Mouse (Mus musculus): ENCODE measurements around the gene Zfp260.
A peak's percentile ranks its signal among the peaks of the same experiment; 100 is the strongest.

Zfp260 gene

GRCm38 (mm10) chr7:30136826-30137225 lies 42.2 kb downstream of the Zfp260 start:
- Histone ChIP-seq H3K4me1 (replicated peaks; ENCODE audit: low read depth, low read length) (peaks cover 22% of the 10 kb centered on the region), H3K27me3 (ENCODE audit: insufficient read depth, low read length) (no peaks in the 10 kb centered on the region), H3K9me3 (ENCODE audit: low read length) (no peaks in the 10 kb centered on the region), H3K4me3 (replicated peaks; ENCODE audit: low read length) (no peak overlapping the region), H3K36me3 (ENCODE audit: insufficient read depth, low read length) (peaks cover 37% of the 10 kb centered on the region)
- TF ChIP-seq POU5F1 (IDR thresholded peaks at IDR 0.05; ENCODE audit: borderline replicate concordance, low read length) (no peak), CTCF (conservative IDR thresholded peaks at IDR 0.05; ENCODE audit: low read length) (no peak), NANOG (IDR thresholded peaks at IDR 0.05; ENCODE audit: borderline replicate concordance, low read length) (no peak)

- Histone ChIP-seq H3K4me1 (replicated peaks; ENCODE audit: low read depth, low read length) (peaks cover 31% of the 10 kb centered on the region), H3K27me3 (ENCODE audit: insufficient read depth, low read length) (no peaks in the 10 kb centered on the region), H3K36me3 (ENCODE audit: insufficient read depth, low read length) (no peaks in the 10 kb centered on the region), H3K4me3 (replicated peaks; ENCODE audit: low read length) (peak overlapping the region; percentile 90), H3K9me3 (ENCODE audit: low read length) (no peaks in the 10 kb centered on the region)
- TF ChIP-seq CTCF (conservative IDR thresholded peaks at IDR 0.05; ENCODE audit: low read length) (no peak), POU5F1 (IDR thresholded peaks at IDR 0.05; ENCODE audit: borderline replicate concordance, low read length) (no peak), NANOG (IDR thresholded peaks at IDR 0.05; ENCODE audit: borderline replicate concordance, low read length) (no peak)
Observed at GRCm38 (mm10) chr7:30143170-30143554, 48.6 kb downstream of the Zfp260 start.

- Histone ChIP-seq H3K9me3 (ENCODE audit: low read length) (no peaks in the 10 kb centered on the region), H3K27me3 (ENCODE audit: insufficient read depth, low read length) (no peaks in the 10 kb centered on the region), H3K4me3 (replicated peaks; ENCODE audit: low read length) (peak overlapping the region; percentile 90), H3K36me3 (ENCODE audit: insufficient read depth, low read length) (no peaks in the 10 kb centered on the region), H3K4me1 (replicated peaks; ENCODE audit: low read depth, low read length) (peaks cover 26% of the 10 kb centered on the region)
- TF ChIP-seq NANOG (IDR thresholded peaks at IDR 0.05; ENCODE audit: borderline replicate concordance, low read length) (no peak), POU5F1 (IDR thresholded peaks at IDR 0.05; ENCODE audit: borderline replicate concordance, low read length) (no peak), CTCF (conservative IDR thresholded peaks at IDR 0.05; ENCODE audit: low read length) (0 out of 2 replicates have a peak, but pooled peaks have one; percentile 29)
Observed at GRCm38 (mm10) chr7:30143555-30144209, 49.1 kb downstream of the Zfp260 start.

- Histone ChIP-seq H3K4me1 (replicated peaks; ENCODE audit: low read depth, low read length) (peaks cover 24% of the 10 kb centered on the region), H3K27me3 (ENCODE audit: insufficient read depth, low read length) (no peaks in the 10 kb centered on the region), H3K9me3 (ENCODE audit: low read length) (peaks cover 4% of the 10 kb centered on the region), H3K36me3 (ENCODE audit: insufficient read depth, low read length) (0 out of 2 replicates have a peak, but pooled peaks cover 1% of the 10 kb centered on the region), H3K4me3 (replicated peaks; ENCODE audit: low read length) (no peak overlapping the region)
- no peak for TF ChIP-seq CTCF (conservative IDR thresholded peaks at IDR 0.05; ENCODE audit: low read length)
- no peak for TF ChIP-seq NANOG (IDR thresholded peaks at IDR 0.05; ENCODE audit: borderline replicate concordance, low read length)
- no peak for TF ChIP-seq POU5F1 (IDR thresholded peaks at IDR 0.05; ENCODE audit: borderline replicate concordance, low read length)
Observed at GRCm38 (mm10) chr7:30147011-30147410, 52.4 kb downstream of the Zfp260 start.

GRCm38 (mm10) chr7:30154040-30154439 lies 59.5 kb downstream of the Zfp260 start:
- H3K4me3 ChIP-seq (replicated peaks; ENCODE audit: low read length) = peak overlapping the region; percentile 30; the same call in 1 of the 2 replicates
- H3K36me3 ChIP-seq (ENCODE audit: insufficient read depth, low read length) = peaks cover 30% of the 10 kb centered on the region
- TF ChIP-seq CTCF (conservative IDR thresholded peaks at IDR 0.05; ENCODE audit: low read length) (peak; percentile 66), POU5F1 (IDR thresholded peaks at IDR 0.05; ENCODE audit: borderline replicate concordance, low read length) (no peak)
- H3K4me1 ChIP-seq (replicated peaks; ENCODE audit: low read depth, low read length) = peaks cover 33% of the 10 kb centered on the region
- H3K27me3 ChIP-seq (ENCODE audit: insufficient read depth, low read length) = no peaks in the 10 kb centered on the region
- peaks cover 11% of the 10 kb centered on the region for H3K9me3 ChIP-seq (ENCODE audit: low read length)

GRCm38 (mm10) chr7:30155507-30155906 lies 60.9 kb downstream of the Zfp260 start:
- TF ChIP-seq CTCF (conservative IDR thresholded peaks at IDR 0.05; ENCODE audit: low read length) = peak; percentile 66
- TF ChIP-seq POU5F1 (IDR thresholded peaks at IDR 0.05; ENCODE audit: borderline replicate concordance, low read length) = no peak
- peaks cover 45% of the 10 kb centered on the region for H3K4me1 ChIP-seq (replicated peaks; ENCODE audit: low read depth, low read length)
- peaks cover 43% of the 10 kb centered on the region for H3K36me3 ChIP-seq (ENCODE audit: insufficient read depth, low read length)

More at GRCm38 (mm10) chr7:30155507-30155906, 60.9 kb downstream of the Zfp260 start:
- H3K9me3 ChIP-seq (ENCODE audit: low read length) = peaks cover 21% of the 10 kb centered on the region
- no peak overlapping the region for H3K4me3 ChIP-seq (replicated peaks; ENCODE audit: low read length)
- no peaks in the 10 kb centered on the region for H3K27me3 ChIP-seq (ENCODE audit: insufficient read depth, low read length)

All from E14TG2a.4 (cell line).